Mouse (Mus musculus) gastrocnemius, adult 8-10 months (tissue): ENCODE data around the gene 2300009A05Rik. TPM values are rescaled to one million over a fixed set of nuclear protein-coding genes. Genes with fewer than 3 reads are reported as not detected.

Experiments used
- DNase-seq, 2 experiments: peaks; one replicate each; pipeline ENCODE4 v3.0.0; 2022; ENCODE audit warnings: low spot score in 2 of 2
- total RNA-seq, 4 experiments: library from RNA; stranded (reverse); gene quantifications; 2 replicates each; pipeline ENCODE4 v1.2.4; 2022

The 2300009A05Rik gene
- total RNA-seq, 4 experiments from 2014 or later = 13.8 to 25.5 (median 22.0) TPM

DNA sequence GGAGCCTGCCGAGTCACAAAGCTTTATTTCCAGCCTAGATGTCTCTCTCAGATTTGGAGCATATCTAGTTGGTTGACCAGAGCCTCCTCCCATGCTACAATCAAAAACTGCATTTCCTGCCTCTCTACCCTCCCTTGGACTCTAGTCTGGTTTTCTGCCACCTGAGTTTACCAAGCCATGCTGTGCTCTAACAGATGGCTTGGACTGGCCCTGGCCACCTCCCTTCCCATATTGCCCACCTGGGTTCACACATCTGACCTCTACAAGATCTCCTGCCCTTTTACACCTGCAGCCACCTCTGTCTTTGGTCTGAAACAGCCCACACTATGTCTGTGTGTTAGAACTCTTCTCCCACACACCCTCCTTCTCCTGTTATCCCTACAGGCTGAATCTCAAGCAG, 50.9 kb downstream of the 2300009A05Rik start:
- DNase-seq = no peak

GRCm38 (mm10) chr9:63346029-63346428, 53.0 kb downstream of the 2300009A05Rik start:
- DNase-seq = no peak

Other genes with a start within 250 kb of the 2300009A05Rik start
- 10 to 100 TPM; 13.9 to 16.2 (median 14.8) TPM for gene Map2k5, start 21.3 kb downstream of the 2300009A05Rik start, total RNA-seq
- gene Iqch, start 203.2 kb upstream of the 2300009A05Rik start, total RNA-seq = not detected
- gene Aagab, start 203.4 kb upstream of the 2300009A05Rik start, total RNA-seq = 10 to 100 TPM in 3 of 4 experiments, 1 to 10 TPM in 1; 9.9 to 13.6 (median 12.9) TPM